Mouse (Mus musculus) ES-E14 (cell line): ENCODE measurements around the gene Gtse1. TPM values are rescaled to one million over a fixed set of nuclear protein-coding genes. Genes with fewer than 3 reads are reported as not detected.

Experiments used
- DNase-seq: peaks from one replicate; pipeline ENCODE4 v3.0.0-alpha.2; 2013; ENCODE audit warnings: low read depth, low spot score
- H3K27ac ChIP-seq: 2 replicates; pipeline ENCODE4 v1.5.1; 2012; ENCODE audit warnings: low read depth, mild to moderate bottlenecking, low read length, moderate library complexity, mixed read lengths; ENCODE audit not compliant: poor library complexity, insufficient read depth, severe bottlenecking
- H3K36me3 ChIP-seq: 2 replicates; pipeline ENCODE4 v1.6.1; 2012; ENCODE audit warnings: mild to moderate bottlenecking, low read length, moderate library complexity, mixed read lengths; ENCODE audit not compliant: control insufficient read depth, poor library complexity, insufficient read depth, severe bottlenecking
- H3K4me1 ChIP-seq, 2 experiments: fragments of 150-350 bp in 1 of 2; sonication (generic) in 1 of 2; 2 replicates each; pipeline ENCODE4 v1.6.1; 2012; ENCODE audit warnings: low read length in 2 of 2, mild to moderate bottlenecking in 1 of 2, mixed read lengths in 1 of 2; ENCODE audit not compliant: control insufficient read depth in 2 of 2, insufficient read depth in 2 of 2, poor library complexity in 1 of 2
- H3K4me3 ChIP-seq, 2 experiments: fragments of 150-350 bp in 1 of 2; sonication (generic) in 1 of 2; 2 replicates each; pipeline ENCODE4 v1.5.1; 2012; ENCODE audit warnings: low read length in 2 of 2, low read depth in 1 of 2, mild to moderate bottlenecking in 1 of 2, mixed read lengths in 1 of 2; ENCODE audit not compliant: insufficient read depth in 1 of 2, poor library complexity in 1 of 2, severe bottlenecking in 1 of 2
- H3K9ac ChIP-seq: 2 replicates; pipeline ENCODE4 v1.6.1; 2012; ENCODE audit warnings: low read depth, mild to moderate bottlenecking, low read length, mixed read lengths; ENCODE audit not compliant: poor library complexity, insufficient read depth, severe bottlenecking
- H3K9me3 ChIP-seq: fragments of 150-350 bp; sonication (generic); 2 replicates; pipeline ENCODE4 v1.6.1; 2012; ENCODE audit warnings: low read depth, mild to moderate bottlenecking, low read length; ENCODE audit not compliant: control insufficient read depth, insufficient read depth
- CHD2 ChIP-seq: IDR thresholded peaks from 2 replicates; pipeline ENCODE4 v1.6.1; 2014; ENCODE audit warnings: mild to moderate bottlenecking, low read depth, low read length, inconsistent platforms
- HCFC1 ChIP-seq: IDR thresholded peaks from 2 replicates; pipeline ENCODE4 v1.6.1; 2012; ENCODE audit warnings: low read length, inconsistent platforms, borderline replicate concordance; ENCODE audit not compliant: insufficient read depth
- MAFK ChIP-seq: IDR thresholded peaks from 2 replicates; pipeline ENCODE4 v1.6.1; 2014; ENCODE audit warnings: mild to moderate bottlenecking, low read depth, low read length, inconsistent platforms; ENCODE audit not compliant: insufficient read depth
- ZC3H11A ChIP-seq: IDR thresholded peaks from 2 replicates; pipeline ENCODE4 v1.6.1; 2012; ENCODE audit warnings: low read depth, mild to moderate bottlenecking, inconsistent platforms, low read length, borderline replicate concordance
- ZNF384 ChIP-seq: IDR thresholded peaks from 2 replicates; pipeline ENCODE4 v1.6.1; 2012; ENCODE audit warnings: low read depth, low read length, inconsistent platforms
- in situ Hi-C, 2 experiments: fragments of 600-800 bp; cut with MboI; formaldehyde crosslinking; loops; one replicate each; pipeline ENCODE4 v1.15.1; 2025; ENCODE audit warnings: low sequenced_read_pairs in 2 of 2, inconsistent platforms in 1 of 2; ENCODE audit not compliant: unreplicated experiment in 2 of 2
- total RNA-seq: library from RNA; depleted of rRNA; stranded (reverse); fragments of 300-350 nt; gene quantifications from 2 replicates; pipeline ENCODE4 v1.2.3, GENCODE M21; 2012

The Gtse1 gene
- total RNA-seq, 1 experiment = 140 TPM

- Histone ChIP-seq H3K4me1 (peaks cover 3 to 6% of the 10 kb centered on the region in 2 experiments; a peak in 1 of 4 replicates), H3K4me3 (no peak overlapping the region), H3K9me3 (no peaks in the 10 kb centered on the region), H3K9ac (no peak overlapping the region), H3K27ac (no peak overlapping the region), H3K36me3 (no peaks in the 10 kb centered on the region)
- no peak for DNase-seq
- no peak for TF ChIP-seq HCFC1
- no peak for TF ChIP-seq MAFK
- TF ChIP-seq ZC3H11A = no peak
- no peak for TF ChIP-seq ZNF384
- TF ChIP-seq CHD2 = no peak
- in situ Hi-C loops = no loop called here
Measured at GRCm38 (mm10) chr15:85813428-85813827, 46.1 kb upstream of the Gtse1 start.

GRCm38 (mm10) chr15:85821203-85822010 lies 38.1 kb upstream of the Gtse1 start, which contains the start of gene Pkdrej:
Gene Pkdrej, minus strand, starts transcription at chr15:85821734.
- H3K9ac ChIP-seq = peak within 1 kb of the TSS; percentile 75
- no peak within 1 kb of the TSS for H3K27ac ChIP-seq
- in situ Hi-C loops = no loop called here
- no peak for DNase-seq
- no peaks in the 10 kb centered on the region for H3K36me3 ChIP-seq
- H3K4me1 ChIP-seq = no peaks in the 10 kb centered on the region
- H3K9me3 ChIP-seq = no peaks in the 10 kb centered on the region
- TF ChIP-seq HCFC1 (no peak), ZC3H11A (no peak), ZNF384 (no peak), CHD2 (no peak), MAFK (no peak)
- H3K4me3 ChIP-seq = peak within 1 kb of the TSS; percentile 55 to 71

GRCm38 (mm10) chr15:85822011-85822359 lies 37.6 kb upstream of the Gtse1 start:
- no peaks in the 10 kb centered on the region for H3K4me1 ChIP-seq
- H3K9me3 ChIP-seq = no peaks in the 10 kb centered on the region
- no peak for TF ChIP-seq ZNF384
- TF ChIP-seq ZC3H11A = no peak
- TF ChIP-seq MAFK = no peak
- no peak for TF ChIP-seq CHD2
- no peak for TF ChIP-seq HCFC1
- no peaks in the 10 kb centered on the region for H3K36me3 ChIP-seq
- H3K27ac ChIP-seq = no peak overlapping the region
- H3K9ac ChIP-seq = no peak overlapping the region
- in situ Hi-C loops = no loop called here
- no peak for DNase-seq
- peak overlapping the region; percentile 47 to 71 for H3K4me3 ChIP-seq

- Histone ChIP-seq H3K9me3 (no peaks in the 10 kb centered on the region), H3K4me3 (no peak overlapping the region), H3K9ac (no peak overlapping the region), H3K36me3 (no peaks in the 10 kb centered on the region), H3K4me1 (0 out of 4 replicates have a peak, but pooled peaks cover 0 to 6% of the 10 kb centered on the region in 2 experiments), H3K27ac (no peak overlapping the region)
- TF ChIP-seq MAFK = no peak
- no peak for TF ChIP-seq HCFC1
- TF ChIP-seq CHD2 = no peak
- TF ChIP-seq ZC3H11A = no peak
- TF ChIP-seq ZNF384 = no peak
- DNase-seq = no peak
- in situ Hi-C loops = no loop called here
Measured at GRCm38 (mm10) chr15:85826676-85827075, 32.9 kb upstream of the Gtse1 start.
